Mouse (Mus musculus): Measurements from ENCODE around the gene St3gal4.

St3gal4 gene

GRCm38 (mm10) chr9:35131637-35132397 lies 12.7 kb upstream of the St3gal4 start:
- in situ Hi-C loops (cut with MboI; ENCODE audit: unreplicated experiment in 2 of 2): no loop called here

GRCm38 (mm10) chr9:35128995-35129418 lies 9.9 kb upstream of the St3gal4 start:
- in situ Hi-C loops (cut with MboI; ENCODE audit: unreplicated experiment in 2 of 2): no loop called here

- in situ Hi-C loops (cut with MboI; ENCODE audit: unreplicated experiment in 2 of 2): no loop called here
These were observed 9.5 kb upstream of the St3gal4 start for GRCm38 (mm10) chr9:35128564-35128963.

GRCm38 (mm10) chr9:35127561-35127960 lies 8.5 kb upstream of the St3gal4 start:
- in situ Hi-C loops (cut with MboI; ENCODE audit: unreplicated experiment in 2 of 2): no loop called here

GRCm38 (mm10) chr9:35127147-35127546 lies 8.1 kb upstream of the St3gal4 start:
- in situ Hi-C loops (cut with MboI; ENCODE audit: unreplicated experiment in 2 of 2): no loop called here

- in situ Hi-C loops (cut with MboI; ENCODE audit: unreplicated experiment in 2 of 2): no loop called here
These were observed 5.5 kb upstream of the St3gal4 start for GRCm38 (mm10) chr9:35124678-35124955.

GRCm38 (mm10) chr9:35123804-35124677 lies 5.0 kb upstream of the St3gal4 start:
- in situ Hi-C loops (cut with MboI; ENCODE audit: unreplicated experiment in 2 of 2): no loop called here

- in situ Hi-C loops (cut with MboI; ENCODE audit: unreplicated experiment in 2 of 2): no loop called here
These were observed 4.4 kb upstream of the St3gal4 start for GRCm38 (mm10) chr9:35123456-35123803.

- in situ Hi-C loops (cut with MboI; ENCODE audit: unreplicated experiment in 2 of 2): no loop called here
These were observed 3.6 kb upstream of the St3gal4 start for GRCm38 (mm10) chr9:35122551-35123266.

GRCm38 (mm10) chr9:35118563-35118962 lies 505 bp downstream of the St3gal4 start:
- in situ Hi-C loops (cut with MboI; ENCODE audit: unreplicated experiment in 2 of 2): loop anchor here (5.0 to 10.0 kb wide), 3 partner anchors 56 to 89 kb away; partner anchors contain the start of gene Dcps (in 1 of the 2)

GRCm38 (mm10) chr9:35117384-35118295 lies 1.4 kb downstream of the St3gal4 start:
- in situ Hi-C loops (cut with MboI; ENCODE audit: unreplicated experiment in 2 of 2): loop anchor here (5.0 to 10.0 kb wide), 3 partner anchors 57 to 90 kb away; partner anchors contain the start of gene Dcps (in 1 of the 2)

GRCm38 (mm10) chr9:35116391-35117381 lies 2.4 kb downstream of the St3gal4 start:
- in situ Hi-C loops (cut with MboI; ENCODE audit: unreplicated experiment in 2 of 2): loop anchor here (5.0 to 10.0 kb wide), 3 partner anchors 58 to 91 kb away; partner anchors contain the start of gene Dcps (in 1 of the 2)

GRCm38 (mm10) chr9:35115804-35116203 lies 3.3 kb downstream of the St3gal4 start:
- in situ Hi-C loops (cut with MboI; ENCODE audit: unreplicated experiment in 2 of 2): loop anchor here (5.0 to 10.0 kb wide), 3 partner anchors 59 to 91 kb away; partner anchors contain the start of gene Dcps (in 1 of the 2)

GRCm38 (mm10) chr9:35115299-35115698 lies 3.8 kb downstream of the St3gal4 start:
- in situ Hi-C loops (cut with MboI; ENCODE audit: unreplicated experiment in 2 of 2): loop anchor here (5.0 to 10.0 kb wide), 3 partner anchors 60 to 92 kb away; partner anchors contain the start of gene Dcps (in 1 of the 2)

GRCm38 (mm10) chr9:35114234-35114633 lies 4.8 kb downstream of the St3gal4 start:
- in situ Hi-C loops (cut with MboI; ENCODE audit: unreplicated experiment in 2 of 2): loop anchor here in 1 of 2 experiments (10.0 kb wide), 1 partner anchor 61 kb away; the partner anchor contains the start of gene Dcps

- in situ Hi-C loops (cut with MboI; ENCODE audit: unreplicated experiment in 2 of 2): loop anchor here in 1 of 2 experiments (10.0 kb wide), 1 partner anchor 63 kb away; the partner anchor contains the start of gene Dcps
These were observed 7.0 kb downstream of the St3gal4 start for GRCm38 (mm10) chr9:35111941-35112595.

- in situ Hi-C loops (cut with MboI; ENCODE audit: unreplicated experiment in 2 of 2): loop anchor here in 1 of 2 experiments (10.0 kb wide), 1 partner anchor 63 kb away; the partner anchor contains the start of gene Dcps
These were observed 7.6 kb downstream of the St3gal4 start for GRCm38 (mm10) chr9:35111446-35111845.

- in situ Hi-C loops (cut with MboI; ENCODE audit: unreplicated experiment in 2 of 2): loop anchor here in 1 of 2 experiments (10.0 kb wide), 1 partner anchor 64 kb away; the partner anchor contains the start of gene Dcps
These were observed 8.5 kb downstream of the St3gal4 start for GRCm38 (mm10) chr9:35110567-35110966.

All from v-Abl transformed pro-B cells (cell line).